Mouse (Mus musculus) heart, embryonic 16.5 days (tissue): ENCODE results near the gene Stoml1. TPM values are rescaled to one million over a fixed set of nuclear protein-coding genes. Genes with fewer than 3 reads are reported as not detected.

Source experiments
- ATAC-seq: fragments of 200-750 bp; cut with Nextera tagmentation; replicated peaks from 2 replicates; pipeline ENCODE4 v1.8.0; 2017; ENCODE audit warnings: moderate number of reproducible peaks; ENCODE audit not compliant: insufficient read depth, low FRiP score; ENCODE audit errors: extremely low read depth
- H3K27ac ChIP-seq: fragments of 300-500 bp; sonication (generic); 2 replicates; pipeline ENCODE4 v1.5.1; 2014; ENCODE audit warnings: mild to moderate bottlenecking, low read length, control low read depth, moderate library complexity
- H3K27me3 ChIP-seq: fragments of 300-500 bp; sonication (generic); 2 replicates; pipeline ENCODE4 v1.6.1; 2014; ENCODE audit warnings: low read length, mixed read lengths; ENCODE audit not compliant: control insufficient read depth, insufficient read depth
- H3K36me3 ChIP-seq: fragments of 300-500 bp; sonication (generic); 2 replicates; pipeline ENCODE4 v1.6.1; 2014; ENCODE audit not compliant: control insufficient read depth, insufficient read depth
- H3K4me1 ChIP-seq: fragments of 300-500 bp; sonication (generic); 2 replicates; pipeline ENCODE4 v1.6.1; 2014; ENCODE audit warnings: low read length, mixed read lengths; ENCODE audit not compliant: control insufficient read depth, insufficient read depth
- H3K4me2 ChIP-seq: fragments of 300-500 bp; sonication (generic); 2 replicates; pipeline ENCODE4 v1.6.1; 2014; ENCODE audit warnings: low read depth, mild to moderate bottlenecking, control low read depth, low read length
- H3K4me3 ChIP-seq: fragments of 300-500 bp; sonication (generic); 2 replicates; pipeline ENCODE4 v1.5.1; 2014; ENCODE audit warnings: mild to moderate bottlenecking, control low read depth, low read length
- H3K9ac ChIP-seq: fragments of 300-500 bp; sonication (generic); 2 replicates; pipeline ENCODE4 v1.6.1; 2014; ENCODE audit warnings: low read length, control low read depth
- H3K9me3 ChIP-seq: fragments of 300-500 bp; sonication (generic); replicated peaks from 2 replicates; pipeline ENCODE4 v1.6.1; 2016; ENCODE audit warnings: low read length; ENCODE audit not compliant: control insufficient read depth
- WGBS: fragments of 180-500 bp; shearing (Covaris S2); extraction: QIAGEN DNeasy Blood & Tissue Kit; methylation state at CpG from one replicate; pipeline ENCODE4 v1.1.7; 2014; 5-methylcytosine and 5-hydroxymethylcytosine counted together
- polyA plus RNA-seq: library from polyadenylated mRNA; unstranded; fragments of >200 nt; fragmentation: Nextera tagmentation; extraction: Ambion mirVana; gene quantifications from 2 replicates; pipeline ENCODE4 v1.2.1, GENCODE M21; 2015

Stoml1 gene
- polyA plus RNA-seq, 1 experiment from 2014 or later: 28.2 TPM

DNA sequence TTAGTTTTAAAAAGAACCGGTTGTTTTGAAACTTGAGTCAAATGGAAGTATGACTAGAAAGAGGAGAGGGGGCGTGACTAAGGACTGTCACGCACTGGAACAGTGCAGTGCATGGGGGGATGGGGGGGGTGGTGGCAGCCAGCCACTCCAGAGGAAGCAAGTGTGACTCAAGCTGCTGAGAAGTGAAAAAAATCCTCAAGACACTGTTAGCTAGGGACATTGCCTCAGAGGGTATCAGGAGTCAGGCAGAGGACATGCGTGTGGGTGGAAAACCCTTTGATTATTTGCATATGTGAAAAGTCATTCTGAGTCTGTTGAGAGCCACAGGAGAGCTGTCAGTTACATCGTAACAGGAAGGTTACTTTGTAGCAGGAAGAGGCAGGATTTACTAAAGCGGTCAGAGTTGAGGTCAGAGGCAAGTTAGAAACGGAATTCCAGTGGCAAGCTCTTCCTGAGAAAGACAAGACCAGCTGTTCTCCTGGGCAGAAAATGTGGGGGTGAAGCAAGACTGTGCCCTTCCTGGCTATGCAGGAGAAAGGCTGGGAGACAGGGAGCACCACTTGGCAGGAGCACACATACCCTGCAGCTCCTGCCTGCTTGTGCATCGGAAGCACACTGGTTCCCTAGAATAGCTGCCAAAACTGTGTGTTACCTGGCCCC lies 22.3 kb downstream of the Stoml1 start:
- H3K9me3 ChIP-seq: no peaks in the 10 kb centered on the region
- peak overlapping the region; percentile 47 for H3K4me2 ChIP-seq
- no peaks in the 10 kb centered on the region for H3K36me3 ChIP-seq
- peak overlapping the region; percentile 7; the same call in 1 of the 2 replicates for H3K4me3 ChIP-seq
- WGBS: 6% methylated on average over 8 of the region's 8 CpGs
- peak; percentile 83 for ATAC-seq
- H3K9ac ChIP-seq: peak overlapping the region; percentile 52
- H3K4me1 ChIP-seq: peaks cover 20% of the 10 kb centered on the region
- H3K27me3 ChIP-seq: no peaks in the 10 kb centered on the region
- peak overlapping the region; percentile 79 for H3K27ac ChIP-seq

DNA sequence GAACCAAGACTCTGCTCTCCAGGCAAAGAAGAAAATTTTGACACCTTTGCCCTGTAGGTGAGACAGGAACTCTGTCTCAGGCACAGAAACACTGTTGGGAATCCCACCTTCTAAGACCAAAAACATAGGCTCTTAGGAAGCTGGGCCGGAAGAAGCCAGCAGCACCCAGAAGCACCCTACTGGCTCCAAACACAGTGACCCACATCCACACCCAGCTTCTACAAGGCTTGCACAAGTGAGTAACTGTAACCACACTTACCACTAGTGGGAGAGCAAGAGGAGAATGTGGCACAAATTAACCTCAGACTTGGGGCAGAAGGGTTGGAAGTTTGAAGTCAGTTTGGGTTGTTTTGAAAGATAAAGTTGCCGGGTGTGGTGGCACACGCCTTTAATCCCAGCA lies 22.8 kb downstream of the Stoml1 start:
- peak overlapping the region; percentile 47 for H3K4me2 ChIP-seq
- H3K9ac ChIP-seq: peak overlapping the region; percentile 52; the same call in 1 of the 2 replicates
- WGBS: 75% methylated on average over 3 of the region's 3 CpGs
- H3K4me1 ChIP-seq: peaks cover 20% of the 10 kb centered on the region
- H3K9me3 ChIP-seq: no peaks in the 10 kb centered on the region
- no peaks in the 10 kb centered on the region for H3K27me3 ChIP-seq
- H3K36me3 ChIP-seq: no peaks in the 10 kb centered on the region
- peak overlapping the region; percentile 79 for H3K27ac ChIP-seq
- no peak overlapping the region for H3K4me3 ChIP-seq
- ATAC-seq: no peak

DNA sequence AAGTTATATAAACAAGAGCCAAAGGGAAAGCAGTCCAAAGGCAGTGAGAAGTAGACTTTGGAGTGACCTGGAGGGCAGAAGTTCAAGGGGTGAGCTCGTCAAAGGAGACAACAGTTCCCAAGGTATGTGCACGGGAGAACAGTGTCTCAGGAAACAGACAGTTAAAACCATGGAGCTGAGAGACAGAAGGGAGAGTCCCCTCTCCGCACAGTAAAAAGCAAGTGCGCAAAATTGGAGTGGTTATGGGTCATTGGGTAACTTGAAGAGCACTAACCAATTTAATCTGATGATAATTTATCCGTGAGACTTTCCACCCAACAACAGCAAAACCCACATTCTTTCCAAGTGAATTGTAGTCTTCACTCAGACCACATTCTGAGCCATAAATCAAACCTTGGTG lies 23.4 kb downstream of the Stoml1 start:
- Histone ChIP-seq H3K4me3 (no peak overlapping the region), H3K36me3 (no peaks in the 10 kb centered on the region), H3K27ac (no peak overlapping the region), H3K4me1 (peaks cover 20% of the 10 kb centered on the region), H3K9me3 (no peaks in the 10 kb centered on the region), H3K4me2 (no peak overlapping the region), H3K27me3 (no peaks in the 10 kb centered on the region), H3K9ac (no peak overlapping the region)
- 72% methylated on average over 5 of the region's 5 CpGs for WGBS
- ATAC-seq: no peak

DNA sequence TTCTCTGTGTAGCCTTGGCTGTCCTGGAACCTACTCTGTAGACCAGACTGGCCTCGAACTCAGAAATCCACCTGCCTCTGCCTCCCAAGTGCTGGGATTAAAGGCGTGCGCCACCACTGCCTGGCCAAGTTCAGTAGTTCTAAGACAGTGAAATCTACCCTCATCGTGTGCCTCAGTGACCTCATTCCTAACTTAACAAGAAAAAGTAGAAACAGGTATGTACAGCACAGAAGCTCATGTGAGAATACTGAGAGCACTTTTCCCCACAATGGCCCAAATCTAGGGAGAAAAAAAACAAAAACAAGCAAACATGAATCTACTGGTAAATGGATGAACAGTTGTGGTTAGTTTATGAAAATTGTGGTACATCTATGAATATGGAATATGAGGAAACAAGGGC lies 25.3 kb downstream of the Stoml1 start:
- ATAC-seq: no peak
- no peak overlapping the region for H3K4me3 ChIP-seq
- WGBS: 92% methylated on average over 4 of the region's 4 CpGs

DNA sequence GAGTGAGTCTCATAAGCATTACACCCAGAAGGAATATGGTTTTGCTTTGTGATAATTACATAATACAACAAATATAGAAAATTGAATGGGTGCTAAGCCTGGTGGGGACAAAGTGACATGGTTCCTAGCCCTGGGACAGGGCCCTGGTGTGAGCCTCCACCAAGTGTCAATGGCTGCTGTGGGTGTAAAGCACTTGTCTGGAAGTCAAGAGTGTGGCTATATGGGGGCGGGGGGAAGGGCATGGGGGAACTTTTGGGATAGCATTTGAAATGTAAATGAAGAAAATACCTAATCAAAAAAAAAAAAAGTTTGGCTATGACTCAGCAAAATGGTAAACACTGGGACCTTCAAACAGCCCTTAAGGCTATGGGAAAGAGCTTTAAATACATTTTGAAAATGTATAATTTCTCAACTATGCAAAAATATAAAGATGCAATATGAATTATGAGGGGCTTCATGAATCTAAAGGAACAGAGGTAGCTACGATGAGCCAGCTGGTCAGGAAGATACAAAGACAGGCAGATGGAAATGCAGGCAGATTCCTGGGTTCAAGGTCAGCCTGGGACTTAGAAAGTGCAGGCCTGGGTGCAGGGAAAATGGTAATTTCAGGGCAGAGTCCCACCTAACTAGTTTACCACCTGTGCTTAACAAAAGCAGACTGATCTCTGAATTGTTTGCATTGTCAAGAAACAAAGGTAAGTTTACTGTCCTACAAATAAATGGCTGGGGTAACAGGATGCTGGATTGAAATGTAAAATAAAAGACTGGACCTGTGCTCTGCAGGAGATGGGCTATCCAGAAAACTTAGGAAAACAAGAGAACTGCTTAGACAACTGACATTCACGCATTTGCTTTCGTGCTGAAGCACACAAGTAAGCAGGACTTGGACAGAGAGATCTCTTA lies 26.1 kb downstream of the Stoml1 start:
- Histone ChIP-seq H3K27me3 (no peaks in the 10 kb centered on the region), H3K27ac (no peak overlapping the region), H3K4me1 (peaks cover 25% of the 10 kb centered on the region), H3K9me3 (no peaks in the 10 kb centered on the region), H3K4me3 (no peak overlapping the region), H3K36me3 (no peaks in the 10 kb centered on the region), H3K9ac (no peak overlapping the region), H3K4me2 (no peak overlapping the region)
- WGBS: 74% methylated on average over 4 of the region's 4 CpGs
- ATAC-seq: no peak

More for the DNA sequence above, 25.3 kb downstream of the Stoml1 start:
- no peaks in the 10 kb centered on the region for H3K9me3 ChIP-seq
- no peak overlapping the region for H3K4me2 ChIP-seq
- H3K27ac ChIP-seq: no peak overlapping the region
- no peak overlapping the region for H3K9ac ChIP-seq
- H3K4me1 ChIP-seq: peaks cover 24% of the 10 kb centered on the region
- H3K36me3 ChIP-seq: no peaks in the 10 kb centered on the region
- H3K27me3 ChIP-seq: no peaks in the 10 kb centered on the region

DNA sequence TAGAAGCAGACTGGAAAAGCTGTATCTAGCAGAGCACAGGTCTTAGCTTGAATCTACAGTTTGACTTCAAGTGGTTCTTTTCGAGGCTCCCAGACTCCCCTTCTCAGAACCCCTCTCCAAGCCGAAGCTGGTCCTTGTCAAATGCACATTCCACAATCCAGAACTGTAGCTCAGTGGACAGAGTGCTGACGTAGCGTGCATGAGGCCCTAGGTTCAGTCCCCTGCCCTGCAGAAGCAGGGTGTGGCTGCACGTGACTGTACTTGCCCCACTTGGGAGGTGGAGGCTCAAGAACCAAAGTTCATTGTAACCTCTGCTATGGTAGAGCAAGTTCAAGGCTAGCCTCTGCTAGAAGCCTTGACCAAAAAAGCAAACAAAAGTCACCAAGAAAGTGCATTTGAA lies 26.8 kb downstream of the Stoml1 start:
- ATAC-seq: no peak
- no peak overlapping the region for H3K4me3 ChIP-seq
- no peaks in the 10 kb centered on the region for H3K9me3 ChIP-seq
- H3K9ac ChIP-seq: no peak overlapping the region
- H3K36me3 ChIP-seq: no peaks in the 10 kb centered on the region
- H3K27me3 ChIP-seq: no peaks in the 10 kb centered on the region
- no peak overlapping the region for H3K27ac ChIP-seq
- H3K4me1 ChIP-seq: peaks cover 18% of the 10 kb centered on the region
- 33% methylated on average over 5 of the region's 5 CpGs for WGBS
- H3K4me2 ChIP-seq: no peak overlapping the region

DNA sequence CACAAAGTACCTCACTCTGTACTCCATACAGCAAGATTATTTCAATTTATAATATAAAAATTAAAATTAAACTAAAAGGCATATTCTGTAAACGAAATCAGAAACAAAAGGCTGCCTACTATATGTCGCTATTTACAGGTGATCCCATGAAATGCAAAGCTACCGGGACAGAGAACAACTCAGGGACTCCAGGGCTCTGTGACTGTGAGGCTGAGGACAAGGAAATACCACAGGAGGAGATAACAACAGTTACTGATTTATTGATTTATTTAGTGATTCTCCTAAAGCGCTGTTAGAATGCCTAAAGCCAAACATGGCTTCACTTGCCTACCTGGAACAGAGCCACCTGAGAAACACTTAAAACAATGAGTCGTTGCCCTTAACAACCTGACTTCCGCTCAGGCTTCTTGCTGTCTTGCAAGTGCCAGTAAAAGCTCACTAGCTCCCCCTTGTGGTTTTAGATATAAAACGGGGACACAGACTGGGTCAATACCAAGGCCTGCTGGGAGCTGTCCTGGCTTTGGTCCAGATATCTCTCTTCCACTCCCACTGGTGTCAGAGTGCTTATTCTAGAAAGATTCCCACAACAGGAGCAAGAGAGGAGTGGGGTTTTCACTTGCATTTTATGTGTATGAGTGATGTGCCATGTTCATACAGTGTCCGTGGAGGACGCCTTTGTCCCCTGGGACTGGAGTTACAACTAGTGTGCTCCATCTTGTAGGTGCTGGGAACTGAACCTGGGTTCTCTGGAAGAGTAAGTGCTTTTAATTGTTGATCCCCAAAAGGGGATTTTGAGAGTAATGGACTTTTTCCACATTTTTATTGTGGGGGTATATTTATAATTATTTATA lies 27.5 kb downstream of the Stoml1 start:
- peak; percentile 63; the same call in 1 of the 2 replicates for ATAC-seq
- peaks cover 11% of the 10 kb centered on the region for H3K4me1 ChIP-seq
- H3K4me3 ChIP-seq: no peak overlapping the region
- no peak overlapping the region for H3K9ac ChIP-seq
- H3K4me2 ChIP-seq: no peak overlapping the region
- WGBS: 40% methylated on average over 9 of the region's 9 CpGs
- H3K27ac ChIP-seq: no peak overlapping the region
- no peaks in the 10 kb centered on the region for H3K27me3 ChIP-seq
- no peaks in the 10 kb centered on the region for H3K36me3 ChIP-seq
- no peaks in the 10 kb centered on the region for H3K9me3 ChIP-seq

DNA sequence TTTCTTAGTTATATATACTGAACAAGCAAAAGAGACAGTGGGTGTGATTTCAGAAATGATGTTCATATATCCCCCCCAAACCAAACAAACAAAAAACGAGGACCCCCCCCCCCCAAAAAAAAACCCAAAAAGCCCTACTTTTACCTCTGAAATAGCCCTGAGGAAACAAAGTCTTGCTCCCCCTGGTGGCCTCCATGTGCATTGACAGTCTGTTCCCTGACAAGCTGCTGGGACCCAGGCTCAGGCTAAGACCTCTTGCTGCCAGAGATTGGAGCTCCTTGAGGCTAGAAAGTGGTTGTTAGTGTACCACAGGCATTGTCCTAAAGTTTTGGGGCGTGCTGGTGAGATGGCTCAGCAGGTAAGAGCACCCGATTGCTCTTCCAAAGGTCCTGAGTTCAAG lies 28.6 kb downstream of the Stoml1 start:
- Histone ChIP-seq H3K9me3 (no peaks in the 10 kb centered on the region), H3K4me1 (peaks cover 7% of the 10 kb centered on the region; the same call in 1 of the 2 replicates), H3K27me3 (no peaks in the 10 kb centered on the region), H3K4me2 (no peak overlapping the region), H3K36me3 (no peaks in the 10 kb centered on the region), H3K4me3 (no peak overlapping the region), H3K27ac (no peak overlapping the region), H3K9ac (no peak overlapping the region)
- no peak for ATAC-seq
- 68% methylated on average over 3 of the region's 3 CpGs for WGBS
